Mouse (Mus musculus) thymus, postnatal 4 days (tissue): ENCODE results near the gene Mmp2.
"Not testable (repeated sequence)": the region's sequence is repeated elsewhere in the genome, so short reads cannot be mapped to it uniquely, and the experiment has no call there.

ENCODE experiments used
- DNase-seq: peaks from one replicate; pipeline ENCODE4 v3.0.0; 2021

Mmp2 gene

DNA sequence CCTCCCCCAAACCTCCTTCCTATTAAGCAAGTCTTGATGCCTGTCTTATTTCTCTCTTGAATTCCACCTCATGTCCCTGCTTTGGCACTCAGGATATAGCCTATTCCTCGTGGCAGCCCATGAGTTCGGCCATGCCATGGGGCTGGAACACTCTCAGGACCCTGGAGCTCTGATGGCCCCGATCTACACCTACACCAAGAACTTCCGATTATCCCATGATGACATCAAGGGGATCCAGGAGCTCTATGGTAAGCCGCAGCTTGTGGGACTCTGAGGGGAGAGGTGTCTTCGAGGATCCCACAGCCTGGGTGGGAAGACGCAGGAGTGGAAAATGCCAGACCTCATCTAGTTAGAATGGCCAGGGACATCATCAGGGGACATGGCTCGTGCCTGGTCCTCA, 12.1 kb downstream of the Mmp2 start:
- no peak for DNase-seq

DNA sequence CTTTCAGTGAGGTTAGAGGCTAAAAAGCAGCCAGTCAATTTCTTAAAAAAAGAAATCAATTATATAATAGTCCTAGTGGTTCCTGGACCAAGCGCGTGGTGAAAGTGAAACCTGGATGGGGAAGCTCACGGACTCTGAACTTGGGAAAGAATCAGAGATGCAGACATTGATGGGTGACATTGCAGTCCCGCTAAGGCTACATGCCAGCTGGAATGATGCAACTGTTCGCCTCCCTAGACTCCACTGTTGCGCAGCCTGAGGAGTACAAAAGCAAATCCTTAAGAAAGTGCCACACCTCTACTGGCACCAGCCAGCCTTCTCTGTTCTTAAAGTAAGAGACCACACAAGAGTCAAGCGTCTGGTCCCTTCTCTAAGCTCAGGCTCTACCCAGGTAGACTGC, 12.8 kb downstream of the Mmp2 start:
- DNase-seq, result no peak

DNA sequence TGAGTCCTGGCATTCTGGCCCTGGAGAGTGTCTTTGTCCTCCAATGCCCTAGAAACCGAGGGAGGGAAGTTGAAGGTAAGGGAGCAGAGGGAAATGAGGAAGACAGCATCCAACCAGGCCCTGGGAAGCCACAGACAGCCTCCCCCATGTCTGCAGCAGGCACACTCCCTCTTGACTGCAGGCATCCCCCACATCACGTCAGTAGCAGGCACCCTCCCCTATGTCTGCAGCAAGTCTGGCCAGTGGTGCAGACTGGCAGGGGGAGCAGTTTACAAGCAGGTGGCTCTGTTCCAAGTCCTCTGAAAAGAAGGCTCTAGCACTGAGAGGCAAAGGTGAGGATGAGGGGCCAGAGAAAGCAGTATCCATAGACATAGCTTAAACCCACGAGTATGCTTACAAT, 19.6 kb downstream of the Mmp2 start:
- no peak for DNase-seq

DNA sequence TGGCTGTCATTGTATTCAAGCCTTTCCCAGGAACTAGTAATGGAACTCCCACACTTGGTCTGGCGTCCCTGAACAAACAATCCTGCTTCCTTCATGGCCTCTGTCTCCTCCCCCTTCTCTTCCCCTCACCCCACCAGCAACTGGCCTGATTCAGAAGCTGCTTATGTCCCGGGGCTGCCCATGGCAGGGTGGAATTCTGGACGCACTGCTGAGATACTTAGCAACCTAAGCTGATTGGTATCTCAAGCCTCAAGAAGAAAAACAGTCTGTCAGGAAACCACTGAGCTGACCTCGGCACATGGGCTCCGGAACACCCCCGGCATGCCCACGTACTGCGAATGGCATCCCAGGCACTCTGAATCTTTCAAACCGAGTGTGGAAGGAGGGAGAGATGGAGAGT, 20.2 kb downstream of the Mmp2 start:
- no peak for DNase-seq

DNA sequence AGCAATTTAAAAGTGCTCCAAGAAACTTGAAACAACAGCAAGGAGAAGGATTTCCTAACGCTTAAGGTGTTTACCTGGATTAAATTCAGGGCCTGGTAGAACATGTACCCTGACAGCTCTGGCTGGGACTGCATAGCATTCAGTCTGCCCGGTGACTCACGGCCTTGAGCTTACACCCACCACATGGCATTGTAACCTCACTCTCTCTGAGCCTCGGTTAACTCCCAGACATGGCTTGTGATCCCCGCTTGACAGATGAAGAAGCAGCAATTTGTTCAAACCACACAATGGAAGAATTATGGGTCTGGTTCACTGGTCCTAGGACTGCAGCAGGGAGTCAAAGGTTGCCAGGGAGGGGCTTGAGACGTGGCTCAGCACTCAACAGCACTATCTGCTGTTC, 22.2 kb downstream of the Mmp2 start:
- no peak for DNase-seq

DNA sequence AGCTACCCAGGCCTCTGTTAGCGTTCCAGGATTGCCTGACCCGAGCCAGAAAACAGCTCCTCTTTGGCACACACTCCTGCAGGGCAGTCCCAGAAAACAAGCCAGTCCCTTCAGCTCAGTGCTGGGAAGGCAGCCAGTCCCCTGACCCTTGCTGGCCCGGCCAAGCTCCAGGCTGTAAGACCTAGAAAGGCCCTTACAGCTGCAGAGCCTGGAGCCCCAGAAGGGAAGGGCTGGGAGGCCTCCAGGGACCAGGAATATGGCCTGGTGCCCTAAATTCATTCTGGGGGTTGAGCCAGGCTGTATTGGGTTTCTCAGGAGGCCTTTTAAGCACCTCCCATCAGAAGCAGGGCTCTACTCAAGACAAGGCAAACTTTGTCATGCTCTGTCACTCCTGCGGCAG, 23.1 kb downstream of the Mmp2 start:
- DNase-seq, result no peak

DNA sequence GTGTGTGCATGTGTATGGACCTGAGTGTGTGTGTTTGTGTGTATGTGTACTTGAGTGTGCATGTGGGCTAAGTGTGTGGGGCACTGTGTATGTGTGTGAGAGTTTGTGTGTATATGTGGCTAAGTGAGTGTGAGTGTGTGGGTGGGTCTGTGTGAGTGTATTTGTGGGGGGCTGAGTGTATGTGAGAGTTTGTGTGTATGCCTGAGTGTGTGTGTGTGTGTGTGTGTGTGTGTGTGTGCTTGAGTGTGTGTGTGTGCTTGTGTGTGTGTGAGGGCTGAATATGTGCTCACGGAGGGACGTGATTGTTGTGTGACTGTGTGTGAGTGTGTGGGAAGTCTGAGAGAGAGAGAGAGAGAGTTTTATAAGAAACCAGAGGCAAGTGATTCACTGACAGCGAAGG, 24.3 kb downstream of the Mmp2 start:
- no peak for DNase-seq

DNA sequence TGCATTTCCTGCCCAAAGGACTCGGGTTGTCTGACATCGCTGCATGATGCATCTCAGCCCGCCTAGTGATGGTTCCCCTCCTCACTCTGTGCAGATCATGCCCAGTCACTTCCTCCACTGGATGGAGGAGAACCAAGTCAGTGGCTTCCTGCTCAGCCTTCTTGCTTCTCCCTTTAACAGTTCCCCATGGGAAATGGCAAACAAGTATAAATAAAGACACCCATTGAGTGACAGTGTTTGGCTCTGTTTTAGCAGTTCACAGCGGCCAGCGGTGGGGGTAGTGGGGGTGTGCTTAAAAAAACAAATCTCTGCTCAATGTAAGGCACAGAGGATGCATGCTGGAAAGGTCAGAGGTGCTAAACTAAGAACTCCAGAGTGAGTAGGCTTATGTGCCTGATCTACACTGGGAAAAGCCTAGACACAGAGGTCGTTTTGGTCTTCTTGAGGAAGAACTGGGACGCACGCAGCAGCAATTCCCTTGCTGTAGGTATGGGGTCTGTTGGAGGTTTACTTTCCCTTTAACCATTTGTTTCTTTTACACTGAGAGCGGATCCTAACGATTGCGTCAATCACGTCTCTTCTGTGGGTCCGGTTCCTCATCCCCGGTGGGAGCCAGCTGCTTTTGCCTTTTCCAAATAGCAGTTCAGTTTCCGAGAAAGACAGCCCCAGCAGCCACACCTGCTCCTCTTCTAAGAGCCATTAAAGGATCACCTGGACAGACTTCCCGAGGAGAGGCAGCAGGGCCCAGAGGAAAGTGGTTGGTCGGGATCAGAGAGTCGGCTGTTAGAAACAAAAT, 26.3 kb downstream of the Mmp2 start:
- no peak for DNase-seq

DNA sequence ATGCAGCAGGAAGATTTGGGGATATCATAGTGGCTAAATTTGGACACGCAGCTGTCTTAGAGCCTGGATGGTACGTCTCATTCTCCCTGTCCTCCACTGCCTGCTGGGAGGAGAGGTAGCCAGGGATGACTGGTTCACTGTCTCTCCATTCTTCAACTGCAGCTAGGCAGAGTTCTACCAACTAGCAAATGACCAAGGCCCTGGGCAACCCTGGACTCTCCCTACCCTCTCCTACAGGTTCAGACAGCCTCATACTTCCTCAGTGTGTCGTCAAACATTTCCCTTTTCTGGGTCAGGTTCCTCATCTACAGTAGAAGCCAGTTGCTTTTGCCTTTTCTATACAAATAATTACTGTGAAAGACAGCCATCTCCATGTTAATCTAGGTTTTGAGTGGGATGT, 27.6 kb downstream of the Mmp2 start:
- no peak for DNase-seq

DNA sequence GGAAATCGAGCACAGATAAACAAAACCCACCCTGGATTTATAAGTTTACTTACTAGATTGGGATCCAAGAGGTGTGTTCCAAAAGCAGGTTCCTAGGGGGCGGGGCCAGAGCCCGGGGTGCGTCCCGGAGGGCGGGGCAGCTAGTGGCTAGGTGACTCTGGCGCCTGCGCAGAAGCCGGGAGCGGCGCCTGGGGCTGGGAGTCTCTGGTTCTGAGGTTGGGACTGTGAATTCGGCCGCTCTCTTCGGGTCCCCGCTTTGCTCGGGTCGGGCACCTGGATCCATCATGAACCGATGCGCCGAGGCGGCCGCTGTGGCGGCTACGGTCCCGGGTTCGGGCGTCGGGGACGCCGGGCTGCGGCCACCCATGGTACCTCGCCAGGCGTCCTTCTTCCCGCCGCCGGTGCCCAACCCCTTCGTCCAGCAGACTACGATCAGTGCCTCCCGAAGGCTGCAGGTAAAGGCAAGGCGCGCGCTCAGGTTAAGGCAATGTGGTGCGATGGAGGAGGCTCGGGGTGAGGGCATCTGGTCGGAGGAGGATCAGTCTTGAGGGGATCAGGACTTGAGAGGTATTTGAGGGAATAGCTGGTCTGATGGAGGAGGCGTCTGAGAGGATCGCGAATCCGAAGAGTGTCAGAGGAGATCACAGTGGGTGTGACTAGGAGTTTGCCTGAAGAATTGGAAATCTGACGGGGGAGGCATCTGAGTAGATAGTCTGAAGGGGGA, 28.2 kb downstream of the Mmp2 start, which contains the start of gene Lpcat2:
Lpcat2 (plus strand) TSS at position 169 of the 724 bp plus-strand sequence.
- DNase-seq, result peak; percentile 70

DNA sequence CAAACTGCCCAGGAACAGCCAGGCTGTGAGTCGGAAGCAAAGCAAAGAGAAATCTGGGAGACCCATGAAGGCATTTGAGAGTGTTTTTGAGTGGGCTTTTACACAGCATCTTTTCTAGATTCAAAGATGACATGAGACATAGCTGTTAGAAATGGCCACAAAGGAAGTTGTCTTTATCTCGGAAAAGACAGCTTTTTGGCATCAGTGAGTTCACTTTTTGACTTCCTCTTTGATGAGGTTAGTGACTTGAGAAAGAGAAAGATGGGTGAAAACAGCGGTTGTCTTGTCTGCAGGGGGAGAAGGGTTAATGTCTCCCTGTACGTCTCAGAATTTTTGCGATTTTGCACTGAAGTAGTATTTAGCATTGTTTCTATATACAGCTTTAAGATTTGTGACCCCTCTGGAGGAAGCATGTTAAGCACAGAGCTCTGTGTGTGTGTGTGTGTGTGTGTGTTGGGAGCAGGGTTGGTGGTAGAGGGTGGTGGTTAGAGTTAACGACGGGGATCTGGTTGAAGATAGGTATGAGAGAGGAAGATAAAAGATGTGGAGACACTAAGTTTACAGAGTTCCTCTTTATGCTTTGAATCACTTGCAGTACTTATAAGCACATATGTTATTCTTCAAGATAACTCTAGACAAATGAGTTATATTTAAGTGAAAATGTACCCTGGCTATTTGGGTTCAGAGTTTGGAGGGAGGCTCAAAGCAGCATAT, 29.3 kb downstream of the Mmp2 start:
- DNase-seq, result no peak

DNA sequence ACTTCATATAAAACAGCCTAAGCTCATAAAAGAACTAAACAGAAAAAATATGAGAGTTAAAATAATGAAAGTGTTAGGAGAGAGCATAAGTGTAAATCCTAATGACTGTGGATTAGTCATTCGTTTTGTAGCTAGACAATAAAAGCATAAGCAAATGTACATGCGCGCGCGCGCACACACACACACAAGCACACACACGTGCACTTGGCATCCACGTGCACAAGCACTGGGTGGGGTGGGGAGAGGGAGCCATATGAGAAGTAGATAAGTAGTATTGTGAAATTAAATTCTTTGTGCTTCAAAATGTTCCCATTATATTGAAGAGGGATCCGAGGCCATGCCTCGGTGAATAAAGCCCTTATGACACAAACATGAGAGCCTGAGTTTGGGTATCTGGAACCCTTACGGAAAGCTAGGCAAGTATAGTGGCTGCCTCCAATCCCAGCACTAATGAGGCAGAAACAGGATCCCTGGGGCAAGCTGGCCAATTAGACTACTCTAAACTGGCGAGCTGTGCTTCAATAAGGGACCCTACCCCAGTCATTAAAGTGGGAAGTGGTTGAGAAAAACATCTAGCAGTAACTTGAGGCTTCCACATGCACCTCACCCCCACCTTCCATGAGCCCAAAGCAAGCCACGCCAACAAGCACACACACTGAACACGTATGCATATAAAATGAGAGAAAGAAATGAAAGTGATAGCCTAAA, 31.5 kb downstream of the Mmp2 start:
- DNase-seq, result no peak

DNA sequence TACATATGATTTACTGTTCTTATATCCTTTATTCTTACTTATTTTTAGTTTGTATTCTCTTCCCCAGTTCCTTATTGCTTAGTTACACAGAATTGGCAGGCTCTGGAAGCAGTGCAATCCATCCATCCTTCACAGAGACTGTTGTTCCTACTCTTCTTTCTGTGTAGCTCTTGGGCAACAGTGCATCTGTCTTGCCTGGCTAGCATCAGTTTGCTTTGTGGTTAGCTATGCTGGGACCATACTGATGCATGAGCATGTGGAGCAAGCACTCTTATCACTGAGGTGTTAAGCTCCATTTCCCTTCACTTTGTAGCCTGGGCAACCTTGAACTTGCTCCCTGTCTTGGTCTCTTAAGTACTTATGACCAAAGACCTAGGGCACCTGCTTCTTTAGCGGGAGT, 34.9 kb downstream of the Mmp2 start:
- no peak for DNase-seq

DNA sequence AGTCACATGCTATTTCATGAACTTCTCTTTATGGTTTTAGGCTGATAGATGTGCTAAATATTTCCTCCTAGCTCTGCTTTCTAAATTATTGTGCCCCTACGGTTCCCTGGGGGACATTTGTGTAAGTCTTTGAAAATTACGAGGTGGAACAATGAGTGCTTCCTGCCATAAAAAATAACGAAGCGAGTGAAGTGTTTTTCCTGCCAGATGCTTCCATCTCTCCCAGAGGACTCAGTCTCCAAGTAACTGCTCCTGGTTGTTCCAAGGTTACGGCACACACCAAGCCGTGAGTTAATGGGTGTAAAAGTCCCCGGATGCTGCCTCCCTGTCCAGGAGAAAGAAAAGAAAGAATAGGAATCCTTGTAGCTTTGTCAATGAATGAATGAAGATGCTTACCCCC, 43.2 kb downstream of the Mmp2 start:
- no peak for DNase-seq

DNA sequence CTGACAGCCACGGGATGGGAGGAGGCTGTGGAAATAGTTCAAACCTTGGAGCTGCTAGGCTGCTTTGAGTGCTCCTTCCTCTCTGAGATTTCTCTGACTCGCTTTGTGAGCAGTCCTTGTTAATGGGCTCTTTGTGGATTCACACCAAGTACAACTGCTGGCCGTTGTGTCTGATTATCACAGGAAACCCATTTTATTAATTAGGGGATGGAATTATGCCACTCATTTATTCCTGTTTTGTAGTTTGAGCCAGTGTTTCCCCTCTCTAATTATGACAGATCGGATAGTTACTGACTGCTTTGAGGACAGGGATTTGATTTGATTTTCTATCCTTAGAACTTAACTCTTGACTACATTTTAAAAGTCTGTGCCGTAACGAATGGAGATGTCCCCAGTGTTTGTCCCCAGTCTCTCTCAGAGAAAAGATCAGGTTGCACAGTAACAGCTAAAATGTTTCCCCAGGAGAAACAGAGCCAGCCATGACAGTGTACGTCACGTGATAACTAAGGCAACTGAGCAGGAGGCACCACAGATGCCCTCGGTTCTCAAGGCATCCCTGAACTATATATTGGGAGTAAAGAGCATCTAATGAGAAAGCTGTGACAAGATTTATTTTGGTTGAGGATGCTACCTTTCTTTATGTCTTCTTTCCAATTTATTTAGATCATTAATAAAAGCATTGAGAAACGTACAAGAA, 45.1 kb downstream of the Mmp2 start:
- no peak for DNase-seq

DNA sequence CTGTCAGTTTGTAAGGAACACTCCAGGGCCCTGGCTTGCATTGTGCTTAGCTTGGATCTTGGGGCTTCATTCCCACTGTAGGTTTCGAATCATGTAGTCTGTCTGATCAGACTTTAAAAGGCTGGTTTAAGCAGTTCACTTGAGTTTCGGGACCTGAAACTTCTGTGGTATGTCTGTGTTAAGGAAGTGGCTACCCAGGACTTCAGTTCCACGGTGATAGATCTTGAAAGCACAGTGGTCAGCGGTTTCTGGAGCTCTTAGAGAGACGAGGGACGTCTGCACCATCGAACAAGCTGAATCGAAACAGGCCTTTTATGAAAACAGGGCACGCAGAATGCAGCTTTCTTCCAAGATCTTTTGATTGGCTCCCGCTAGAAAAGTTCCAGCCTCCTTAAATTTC, 48.7 kb downstream of the Mmp2 start:
- no peak for DNase-seq

DNA sequence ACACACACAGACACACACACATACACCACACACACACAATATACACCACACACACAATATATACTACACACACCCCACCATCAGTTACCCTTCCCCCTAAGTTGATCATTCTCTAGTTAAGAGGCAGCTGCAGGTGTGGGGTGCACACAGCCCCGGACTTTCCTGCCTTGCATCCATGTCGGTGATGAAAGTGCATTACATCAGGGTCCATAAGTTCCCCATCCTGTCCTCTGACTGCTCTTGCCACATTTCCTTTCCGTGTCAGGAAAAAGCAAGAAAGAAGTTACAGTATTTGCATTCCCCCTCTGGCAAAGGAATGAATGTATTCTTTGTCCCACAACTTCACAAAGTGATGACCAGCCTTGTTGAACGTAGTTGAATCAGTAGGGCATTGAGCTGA, 54.2 kb downstream of the Mmp2 start:
- no peak for DNase-seq

DNA sequence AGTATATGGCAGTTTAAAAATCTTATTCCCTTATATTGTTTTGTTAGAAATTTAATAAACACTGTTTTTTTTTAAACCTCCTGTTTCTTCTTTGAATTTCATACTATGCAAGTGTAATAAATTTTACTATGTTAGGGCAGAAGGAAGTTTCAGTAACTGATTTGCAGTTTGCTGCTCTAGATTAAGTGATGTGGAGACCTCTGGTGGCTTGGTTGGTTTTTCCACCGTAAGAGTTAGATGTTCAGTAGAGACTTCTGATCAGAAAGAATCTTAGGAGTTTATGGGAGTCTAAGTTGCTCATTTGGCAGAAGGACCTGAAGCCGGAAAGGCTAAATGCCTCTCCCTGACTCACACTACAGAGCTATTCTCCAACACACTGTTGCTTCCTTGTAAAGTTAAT, 56.7 kb downstream of the Mmp2 start:
- DNase-seq, result no peak

DNA sequence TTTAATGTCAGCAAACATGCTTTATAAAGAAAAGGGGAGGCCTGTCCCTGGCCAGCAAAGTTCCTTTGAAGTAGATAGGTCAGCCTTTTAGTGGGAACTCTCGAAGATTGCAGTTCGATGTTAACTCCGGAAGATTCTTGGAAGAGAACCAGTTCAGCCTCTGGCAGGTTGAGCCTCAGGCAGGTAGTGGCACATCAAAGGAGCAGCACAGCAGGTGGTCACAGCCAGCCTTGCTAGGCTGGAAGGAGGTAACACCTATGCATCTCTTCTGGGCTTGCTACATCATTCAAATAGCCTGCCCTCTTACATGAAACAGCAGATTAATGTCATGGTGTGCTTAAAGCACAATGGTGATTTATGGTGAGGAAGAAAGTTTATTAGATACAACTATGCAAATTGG, 65.1 kb downstream of the Mmp2 start:
- not testable (repeated sequence) for DNase-seq

DNA sequence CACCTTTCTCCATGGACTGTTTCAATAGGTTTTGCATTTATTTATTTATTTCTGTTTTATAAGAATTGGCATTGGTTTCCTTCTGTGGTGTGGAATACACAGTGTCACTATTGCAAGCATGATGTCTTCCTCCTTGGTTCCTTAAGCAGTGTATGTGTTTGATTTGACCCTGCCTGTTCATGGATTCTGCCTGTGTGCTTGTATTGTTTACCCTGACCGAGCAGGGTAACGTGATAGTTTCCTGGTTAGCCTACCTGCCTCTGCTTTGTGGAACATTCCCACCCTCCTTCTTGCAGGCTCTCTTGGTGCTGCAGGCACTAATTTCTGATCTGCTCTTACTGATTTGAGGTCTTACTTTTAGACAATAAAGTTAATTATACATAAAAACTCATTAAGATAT, 66.8 kb downstream of the Mmp2 start:
- DNase-seq, result no peak

DNA sequence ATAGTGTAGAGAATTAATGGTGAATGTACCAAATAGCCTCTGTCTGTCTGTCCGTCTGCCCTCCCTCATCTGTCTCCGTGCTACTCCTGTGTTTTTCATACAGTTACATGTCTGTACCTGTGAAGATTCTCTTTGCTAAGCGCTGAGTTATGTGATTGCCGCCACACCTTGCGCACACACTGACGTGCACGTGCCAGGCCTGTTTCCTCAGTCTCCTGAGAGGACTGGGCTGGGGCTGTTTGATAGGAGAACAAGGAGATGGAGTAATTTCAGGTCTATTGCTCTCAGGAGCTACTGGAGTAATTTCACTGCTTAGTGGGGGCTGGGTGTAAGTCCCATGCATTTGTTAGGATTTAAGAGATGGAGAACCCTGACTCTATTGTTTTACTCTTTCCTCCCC, 68.0 kb downstream of the Mmp2 start:
- DNase-seq, result no peak

DNA sequence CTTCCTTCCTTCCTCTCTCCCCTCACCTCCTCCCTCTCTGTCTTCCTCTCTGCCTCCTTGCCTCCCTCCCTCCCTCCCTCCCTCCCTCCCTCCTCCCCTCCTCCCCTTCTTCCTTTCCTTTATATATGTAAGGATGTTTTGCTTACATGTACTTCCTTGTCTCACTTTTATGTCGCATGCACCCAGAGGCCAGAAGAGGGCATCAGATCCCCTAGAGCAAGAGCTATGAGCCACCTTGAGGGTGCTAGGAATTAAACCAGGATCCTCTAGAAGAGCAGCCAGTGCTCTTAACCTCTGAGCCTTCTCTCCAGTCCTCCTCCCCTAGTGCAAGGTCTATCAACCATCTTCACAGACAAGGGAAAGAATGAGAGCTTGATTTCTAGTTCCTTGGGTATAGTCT, 69.0 kb downstream of the Mmp2 start:
- no peak for DNase-seq

DNA sequence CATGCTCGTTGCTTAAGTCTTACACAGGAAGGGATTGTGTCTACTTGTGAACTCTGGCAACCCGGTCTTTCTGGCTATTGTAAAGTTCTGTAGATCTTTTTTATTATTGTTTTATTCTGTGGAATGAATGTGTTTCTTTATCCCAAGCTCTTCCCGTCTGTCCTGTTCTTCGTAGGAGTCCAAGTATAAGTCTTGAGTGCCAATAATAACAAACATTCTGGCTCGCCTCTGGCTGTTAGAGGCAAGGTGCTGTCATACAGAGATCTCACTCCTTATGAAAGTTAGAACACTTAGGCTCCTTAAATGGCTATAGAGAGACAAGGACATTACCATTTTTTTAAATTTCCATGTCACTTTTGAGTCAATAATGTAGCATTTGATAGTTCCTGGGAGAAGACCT, 69.5 kb downstream of the Mmp2 start:
- no peak for DNase-seq
